Mouse (Mus musculus): ENCODE measurements around the gene Cep85l. TPM values are rescaled to one million over a fixed set of nuclear protein-coding genes. Genes with fewer than 3 reads are reported as not detected.

The Cep85l gene
- total RNA-seq, 2 experiments from 2014 or later = 28.0 to 68.5 TPM

GRCm38 (mm10) chr10:53346506-53346905 lies 33.2 kb downstream of the Cep85l start:
- peak; percentile 32 for DNase-seq
- intact Hi-C loops (cut with DNase I; ENCODE audit: low total_unique reads) = loop anchor here (5.0 kb wide), 1 partner anchor 166 kb away; no protein-coding TSS in a partner anchor

- intact Hi-C loops (cut with DNase I; ENCODE audit: low total_unique reads) = loop anchor here (5.0 kb wide), 1 partner anchor 167 kb away; no protein-coding TSS in a partner anchor
- DNase-seq = no peak
These were observed 34.2 kb downstream of the Cep85l start for GRCm38 (mm10) chr10:53345508-53345907.

GRCm38 (mm10) chr10:53343865-53344264 lies 35.9 kb downstream of the Cep85l start:
- no peak for DNase-seq
- intact Hi-C loops (cut with DNase I; ENCODE audit: low total_unique reads) = loop anchor here (5.0 kb wide), 1 partner anchor 183 kb away; no protein-coding TSS in a partner anchor

- intact Hi-C loops (cut with DNase I; ENCODE audit: low total_unique reads) = loop anchor here (5.0 kb wide), 1 partner anchor 184 kb away; no protein-coding TSS in a partner anchor
- DNase-seq = no peak
These were observed 36.4 kb downstream of the Cep85l start for GRCm38 (mm10) chr10:53343384-53343783.

- no peak for DNase-seq
- intact Hi-C loops (cut with DNase I; ENCODE audit: low total_unique reads) = loop anchor here (5.0 kb wide), 1 partner anchor 185 kb away; no protein-coding TSS in a partner anchor
These were observed 37.5 kb downstream of the Cep85l start for GRCm38 (mm10) chr10:53342166-53342728.

- intact Hi-C loops (cut with DNase I; ENCODE audit: low total_unique reads) = loop anchor here (5.0 kb wide), 1 partner anchor 186 kb away; no protein-coding TSS in a partner anchor
- DNase-seq = no peak
These were observed 38.3 kb downstream of the Cep85l start for GRCm38 (mm10) chr10:53341288-53341965.

- intact Hi-C loops (cut with DNase I; ENCODE audit: low total_unique reads) = no loop called here
- no peak for DNase-seq
These were observed 40.7 kb downstream of the Cep85l start for GRCm38 (mm10) chr10:53339045-53339444.

- no peak for DNase-seq
- intact Hi-C loops (cut with DNase I; ENCODE audit: low total_unique reads) = no loop called here
These were observed 42.4 kb downstream of the Cep85l start, which contains the start of gene Pln for GRCm38 (mm10) chr10:53337162-53337923. TSS of gene Pln (plus strand) at chr10:53337667.

- no peak for DNase-seq
- intact Hi-C loops (cut with DNase I; ENCODE audit: low total_unique reads) = no loop called here
These were observed 43.8 kb downstream of the Cep85l start for GRCm38 (mm10) chr10:53335974-53336373.

GRCm38 (mm10) chr10:53335266-53335665 lies 44.5 kb downstream of the Cep85l start:
- intact Hi-C loops (cut with DNase I; ENCODE audit: low total_unique reads) = no loop called here
- no peak for DNase-seq

- intact Hi-C loops (cut with DNase I; ENCODE audit: low total_unique reads) = no loop called here
- no peak for DNase-seq
These were observed 47.0 kb downstream of the Cep85l start for GRCm38 (mm10) chr10:53332752-53333151.

- no peak for DNase-seq
- intact Hi-C loops (cut with DNase I; ENCODE audit: low total_unique reads) = no loop called here
These were observed 50.5 kb downstream of the Cep85l start for GRCm38 (mm10) chr10:53329257-53329656.

- intact Hi-C loops (cut with DNase I; ENCODE audit: low total_unique reads) = no loop called here
- DNase-seq = no peak
These were observed 53.4 kb downstream of the Cep85l start for GRCm38 (mm10) chr10:53326367-53326766.

- no peak for DNase-seq
- intact Hi-C loops (cut with DNase I; ENCODE audit: low total_unique reads) = no loop called here
These were observed 55.1 kb downstream of the Cep85l start for GRCm38 (mm10) chr10:53324663-53325062.

- no peak for DNase-seq
- intact Hi-C loops (cut with DNase I; ENCODE audit: low total_unique reads) = no loop called here
These were observed 56.4 kb downstream of the Cep85l start for GRCm38 (mm10) chr10:53323367-53323766.

- intact Hi-C loops (cut with DNase I; ENCODE audit: low total_unique reads) = no loop called here
- no peak for DNase-seq
These were observed 73.1 kb downstream of the Cep85l start for GRCm38 (mm10) chr10:53306674-53307073.

GRCm38 (mm10) chr10:53305867-53306266 lies 73.9 kb downstream of the Cep85l start:
- no peak for DNase-seq
- intact Hi-C loops (cut with DNase I; ENCODE audit: low total_unique reads) = no loop called here

GRCm38 (mm10) chr10:53285147-53285546 lies 94.6 kb downstream of the Cep85l start:
- intact Hi-C loops (cut with DNase I; ENCODE audit: low total_unique reads) = no loop called here
- DNase-seq = no peak

GRCm38 (mm10) chr10:53272228-53272627 lies 107.5 kb downstream of the Cep85l start:
- intact Hi-C loops (cut with DNase I; ENCODE audit: low total_unique reads) = no loop called here

GRCm38 (mm10) chr10:53262021-53262420 lies 117.7 kb downstream of the Cep85l start:
- intact Hi-C loops (cut with DNase I; ENCODE audit: low total_unique reads) = no loop called here
- no peak for DNase-seq

More at GRCm38 (mm10) chr10:53272228-53272627, 107.5 kb downstream of the Cep85l start:
- no peak for DNase-seq
